Mouse (Mus musculus) kidney, adult 2 months (tissue): ENCODE data around the gene Gnat2. TPM values are rescaled to one million over a fixed set of nuclear protein-coding genes. Genes with fewer than 3 reads are reported as not detected.

Experiments
- DNase-seq: peaks from one replicate; pipeline ENCODE4 v3.0.0; 2021
- H3K27ac ChIP-seq: fragments of 200-500 bp; 2 replicates; pipeline ENCODE4 v1.5.1; 2012; ENCODE audit warnings: low read depth, low read length, control low read depth, inconsistent platforms; ENCODE audit not compliant: insufficient read depth
- H3K27me3 ChIP-seq: fragments of 200-500 bp; replicated peaks from 2 replicates; pipeline ENCODE4 v1.6.1; 2012; ENCODE audit warnings: mild to moderate bottlenecking, moderate library complexity, low read length, inconsistent platforms; ENCODE audit not compliant: control insufficient read depth, insufficient read depth
- H3K36me3 ChIP-seq: fragments of 200-500 bp; 2 replicates; pipeline ENCODE4 v1.6.1; 2012; ENCODE audit warnings: mild to moderate bottlenecking, moderate library complexity, low read length, inconsistent platforms; ENCODE audit not compliant: control insufficient read depth, insufficient read depth
- H3K4me1 ChIP-seq: fragments of 200-500 bp; 2 replicates; pipeline ENCODE4 v1.6.1; 2011; ENCODE audit warnings: low read length; ENCODE audit not compliant: control insufficient read depth, insufficient read depth
- H3K4me3 ChIP-seq: fragments of 200-500 bp; 2 replicates; pipeline ENCODE4 v1.5.1; 2011; ENCODE audit warnings: mild to moderate bottlenecking, low read depth, low read length, control low read depth; ENCODE audit not compliant: insufficient read depth
- CTCF ChIP-seq: fragments of 200-500 bp; conservative IDR thresholded peaks from 2 replicates; pipeline ENCODE4 v1.5.1; 2011; ENCODE audit warnings: low read depth, mild to moderate bottlenecking, control low read depth, low read length, moderate library complexity, mixed read lengths; ENCODE audit not compliant: insufficient read depth, insufficient read length
- POLR2A ChIP-seq: fragments of 200-500 bp; IDR thresholded peaks from one replicate; pipeline ENCODE4 v1.6.1; 2011; ENCODE audit warnings: low read depth, low read length, control low read depth
- WGBS: fragments of 180-500 bp; shearing (Covaris S2); methylation state at CpG from one replicate; pipeline ENCODE4 v1.1.7; 2018; 5-methylcytosine and 5-hydroxymethylcytosine counted together
- polyA plus RNA-seq: library from polyadenylated mRNA; depleted of rRNA; stranded (reverse); fragments of >200 nt; gene quantifications from 2 replicates; pipeline ENCODE4 v1.2.3, GENCODE M21; 2012

The Gnat2 gene
- polyA plus RNA-seq, 1 experiment: 0.61 TPM

DNA sequence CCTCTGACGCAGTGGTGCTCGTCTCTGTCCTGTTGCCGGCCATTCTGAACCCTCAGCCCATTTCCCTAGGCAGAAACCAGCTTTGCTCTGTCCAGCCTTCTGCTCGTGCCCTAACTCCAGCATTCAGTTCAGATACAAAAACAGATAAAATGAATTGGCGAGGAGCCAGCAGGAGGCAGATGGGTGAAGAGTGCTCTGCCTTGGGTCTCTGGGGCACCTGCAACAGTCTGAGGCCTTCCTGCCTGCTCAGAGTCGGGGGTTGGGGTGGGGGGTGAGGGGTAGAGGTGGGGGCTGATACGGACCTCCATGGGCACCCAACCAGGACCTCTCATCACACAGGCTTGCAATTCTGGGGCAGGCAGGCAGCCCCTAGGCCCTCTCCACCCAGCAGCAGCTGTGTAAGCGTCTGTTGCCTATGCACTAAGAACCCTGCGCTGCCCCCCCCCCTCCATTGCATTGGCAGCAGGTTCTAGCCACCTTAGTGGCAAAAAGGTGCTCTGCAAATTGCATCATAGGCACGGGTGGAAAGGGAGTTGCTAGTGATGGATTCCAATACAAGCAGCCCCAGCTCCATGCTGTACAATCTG lies 19.5 kb upstream of the Gnat2 start:
- H3K36me3 ChIP-seq: no peaks in the 10 kb centered on the region; the same call in 1 of the 2 replicates
- H3K4me3 ChIP-seq: no peak overlapping the region
- no peak for DNase-seq
- no peak for TF ChIP-seq CTCF
- no peak for TF ChIP-seq POLR2A
- 79% methylated on average over 10 of the region's 10 CpGs for WGBS
- H3K4me1 ChIP-seq: peaks cover 3% of the 10 kb centered on the region; the same call in 1 of the 2 replicates
- no peaks in the 10 kb centered on the region for H3K27me3 ChIP-seq
- no peak overlapping the region for H3K27ac ChIP-seq

DNA sequence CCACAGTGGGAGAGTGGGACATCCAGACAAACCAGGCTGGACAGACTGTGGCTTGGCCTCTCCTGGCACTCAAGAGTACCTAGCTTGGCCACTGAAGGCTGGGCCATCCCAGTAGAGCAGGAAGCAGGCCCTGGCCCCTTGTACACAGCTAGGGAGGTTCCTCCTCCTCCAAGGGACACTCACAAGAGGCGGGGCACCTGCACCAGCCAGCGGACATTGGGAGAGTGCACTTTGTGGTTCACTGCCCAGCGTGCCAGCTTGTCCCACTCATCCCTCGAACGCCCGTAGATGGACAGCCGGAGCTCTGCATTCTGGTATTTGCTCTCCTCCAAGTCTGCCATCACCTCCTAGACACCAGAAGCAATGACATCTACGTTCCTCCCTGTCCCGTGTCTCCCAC lies 15.8 kb upstream of the Gnat2 start:
- Histone ChIP-seq H3K36me3 (no peaks in the 10 kb centered on the region; the same call in 1 of the 2 replicates), H3K4me1 (no peaks in the 10 kb centered on the region), H3K4me3 (no peak overlapping the region), H3K27me3 (no peaks in the 10 kb centered on the region), H3K27ac (no peak overlapping the region)
- peak; percentile 76 for DNase-seq
- WGBS: 51% methylated on average over 9 of the region's 9 CpGs
- TF ChIP-seq POLR2A: no peak
- no peak for TF ChIP-seq CTCF

DNA sequence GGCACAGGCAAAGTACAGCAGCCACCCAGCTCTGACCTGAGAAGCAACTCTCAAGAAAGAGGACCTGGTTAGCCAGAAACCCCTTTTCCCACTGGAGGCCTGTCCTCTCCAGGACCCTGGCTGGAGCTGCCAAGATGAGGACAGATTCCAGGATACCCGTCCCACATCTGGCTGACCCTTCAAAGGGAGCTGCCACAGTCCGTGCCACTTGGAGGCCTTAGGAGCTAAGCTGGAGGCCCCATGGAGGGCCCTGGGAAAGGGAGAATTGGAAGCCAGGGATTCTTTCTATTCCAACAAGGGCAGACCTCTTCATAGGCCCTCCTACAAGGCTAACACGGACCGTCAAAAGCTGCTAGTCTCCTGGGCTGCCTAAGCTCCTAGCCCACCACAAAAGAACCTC lies 10.9 kb upstream of the Gnat2 start:
- DNase-seq: no peak
- no peaks in the 10 kb centered on the region for H3K36me3 ChIP-seq
- H3K27ac ChIP-seq: no peak overlapping the region
- H3K4me1 ChIP-seq: peaks cover 6% of the 10 kb centered on the region; the same call in 1 of the 2 replicates
- no peak overlapping the region for H3K4me3 ChIP-seq
- 50% methylated on average over 4 of the region's 4 CpGs for WGBS
- no peaks in the 10 kb centered on the region for H3K27me3 ChIP-seq
- TF ChIP-seq POLR2A (no peak), CTCF (no peak)

DNA sequence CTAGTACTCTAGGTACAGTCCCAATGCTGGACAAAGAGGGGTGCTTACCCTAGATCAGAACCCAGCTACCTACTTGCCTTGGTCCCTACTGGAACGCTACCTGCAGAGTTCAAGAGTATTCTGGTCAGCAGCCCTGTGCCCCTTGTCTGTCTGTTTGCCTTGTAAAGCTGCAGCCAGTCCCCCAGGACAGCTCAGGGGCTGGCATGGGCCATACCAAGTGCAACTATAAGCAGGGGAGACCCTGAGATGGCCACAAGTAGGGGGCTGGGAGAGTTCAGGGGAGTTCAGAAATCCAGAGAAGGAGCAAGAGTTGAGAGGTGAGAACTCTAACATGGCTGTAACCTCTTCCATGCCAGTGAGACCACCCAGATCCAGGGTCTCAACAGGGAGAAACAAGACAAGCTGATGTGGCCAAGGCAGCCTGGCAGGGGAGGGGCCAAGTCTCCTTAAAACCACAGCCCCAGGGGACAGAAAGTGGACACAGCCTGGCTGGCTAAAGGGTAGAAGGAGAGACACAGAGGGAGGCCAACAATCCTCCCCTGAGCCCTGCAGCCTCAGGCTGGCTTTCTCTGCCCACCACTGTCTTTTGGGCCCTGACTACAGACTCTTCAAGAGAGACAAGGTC lies 10.2 kb upstream of the Gnat2 start:
- Histone ChIP-seq H3K4me3 (no peak overlapping the region), H3K27ac (no peak overlapping the region), H3K27me3 (no peaks in the 10 kb centered on the region), H3K36me3 (no peaks in the 10 kb centered on the region), H3K4me1 (peaks cover 10% of the 10 kb centered on the region; the same call in 1 of the 2 replicates)
- DNase-seq: no peak
- TF ChIP-seq POLR2A (no peak), CTCF (no peak)
- WGBS: 74% methylated on average over 1 of the region's 1 CpGs

DNA sequence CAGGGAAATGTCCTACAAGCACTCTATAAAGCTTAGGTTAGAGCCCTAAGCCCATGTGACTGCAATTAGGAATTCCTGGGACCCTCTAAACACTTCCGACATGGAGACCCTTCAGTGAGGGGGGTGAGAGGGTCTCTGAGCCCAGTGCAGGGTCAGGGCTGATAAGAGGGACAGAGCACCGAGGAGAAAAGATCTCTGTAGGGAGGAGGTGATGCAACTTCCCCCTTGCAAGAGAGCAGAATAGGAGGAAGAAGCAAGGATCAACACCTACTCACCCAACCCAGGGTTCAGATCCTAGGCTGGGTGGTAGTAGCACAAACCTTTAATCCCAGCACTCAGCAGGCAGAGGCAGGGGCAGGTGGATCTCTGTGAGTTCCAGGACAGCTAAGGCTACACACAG lies 9.4 kb upstream of the Gnat2 start:
- Histone ChIP-seq H3K4me1 (peaks cover 10% of the 10 kb centered on the region; the same call in 1 of the 2 replicates), H3K27me3 (no peaks in the 10 kb centered on the region), H3K27ac (no peak overlapping the region), H3K4me3 (no peak overlapping the region), H3K36me3 (no peaks in the 10 kb centered on the region)
- WGBS: 55% methylated on average over 2 of the region's 2 CpGs
- TF ChIP-seq POLR2A: no peak
- TF ChIP-seq CTCF: no peak
- no peak for DNase-seq

DNA sequence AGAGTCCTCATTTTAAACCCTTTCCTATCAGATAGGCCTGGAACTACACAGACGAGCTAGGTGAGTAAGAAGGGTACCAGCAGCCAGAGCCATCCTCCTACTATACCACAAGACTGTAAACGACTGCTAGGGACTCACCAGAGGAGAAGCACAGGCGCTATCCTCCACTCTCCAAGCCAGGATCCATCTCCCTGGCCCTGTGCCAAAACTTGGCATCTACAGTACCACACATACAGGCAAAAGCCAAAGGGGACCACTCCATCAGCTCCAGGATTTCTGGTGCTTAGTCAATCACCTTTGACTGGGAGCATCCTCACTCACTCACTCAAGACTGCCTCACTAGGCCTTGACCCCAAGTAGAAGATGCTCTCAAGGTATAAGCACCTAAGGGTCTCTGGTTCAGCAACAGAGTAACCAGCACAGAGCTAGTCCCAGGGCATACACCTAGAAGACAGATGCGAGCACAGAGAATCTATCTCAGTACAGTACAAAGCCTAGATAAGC lies 8.6 kb upstream of the Gnat2 start:
- 75% methylated on average over 4 of the region's 4 CpGs for WGBS
- peak; percentile 18 for DNase-seq

DNA sequence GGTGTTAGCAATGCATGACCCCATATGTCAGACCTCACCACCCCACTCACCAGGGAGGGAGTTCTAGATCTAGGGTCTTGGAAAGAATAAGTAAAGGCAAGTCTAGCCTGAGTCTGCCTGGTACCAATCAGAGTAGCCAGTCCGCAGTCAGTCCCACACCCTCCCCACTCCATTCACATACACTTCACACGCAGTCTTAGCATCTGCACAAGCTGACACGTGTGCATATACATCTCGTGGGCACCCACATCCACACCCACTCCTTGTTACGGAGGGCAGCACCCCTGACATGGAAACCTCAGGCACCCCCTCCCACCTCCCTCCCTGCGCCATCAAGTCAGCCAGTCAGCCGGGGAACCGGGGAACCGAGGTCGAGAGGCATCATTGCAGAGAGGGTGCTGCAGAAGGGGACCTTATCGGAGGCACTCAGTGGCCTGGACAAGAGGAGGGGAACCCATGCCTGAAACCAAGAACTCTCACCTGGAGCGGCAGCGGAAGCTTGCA lies 7.8 kb upstream of the Gnat2 start:
- TF ChIP-seq POLR2A (no peak), CTCF (no peak)
- Histone ChIP-seq H3K4me1 (peaks cover 10% of the 10 kb centered on the region; the same call in 1 of the 2 replicates), H3K27ac (no peak overlapping the region), H3K4me3 (peak overlapping the region; percentile 66), H3K36me3 (no peaks in the 10 kb centered on the region), H3K27me3 (no peaks in the 10 kb centered on the region)
- no peak for DNase-seq
- 8% methylated on average over 13 of the region's 13 CpGs for WGBS

More for the DNA sequence above, 8.6 kb upstream of the Gnat2 start:
- Histone ChIP-seq H3K27me3 (no peaks in the 10 kb centered on the region), H3K4me3 (no peak overlapping the region), H3K36me3 (no peaks in the 10 kb centered on the region), H3K27ac (no peak overlapping the region), H3K4me1 (peaks cover 10% of the 10 kb centered on the region; the same call in 1 of the 2 replicates)
- no peak for TF ChIP-seq POLR2A
- TF ChIP-seq CTCF: no peak
